Mouse (Mus musculus): ENCODE data around the gene Zcchc2.

DNA sequence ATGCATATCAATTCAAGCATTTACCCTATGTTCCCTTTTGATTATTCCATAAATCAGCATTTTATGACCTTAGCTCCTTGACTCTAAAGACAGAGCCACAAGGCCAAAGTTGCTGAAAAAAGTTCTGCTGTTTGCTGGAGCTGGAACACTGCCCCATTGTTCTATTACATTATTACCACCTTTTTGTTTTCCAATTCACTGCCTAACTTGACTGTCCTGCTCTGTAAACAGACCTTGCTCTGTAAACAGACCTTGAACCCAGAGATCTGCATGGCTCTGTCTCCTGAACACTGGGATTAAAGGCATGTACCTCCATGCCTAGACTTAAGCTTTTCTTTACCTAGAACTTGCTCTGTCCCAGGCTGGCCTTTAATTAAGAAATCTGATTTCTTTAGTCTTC lies 36.2 kb upstream of the Zcchc2 start:
- TF ChIP-seq EP300 (IDR thresholded peaks at IDR 0.05; ENCODE audit: insufficient read depth, low read depth, low read length) (no peak), CTCF (IDR thresholded peaks at IDR 0.05; ENCODE audit: low read depth, low read length) (no peak)
